Mouse (Mus musculus): ENCODE measurements around the gene Dnajb1. TPM values are rescaled to one million over a fixed set of nuclear protein-coding genes. Genes with fewer than 3 reads are reported as not detected.
"Not testable (repeated sequence)": the region's sequence is repeated elsewhere in the genome, so short reads cannot be mapped to it uniquely, and the experiment has no call there.

Dnajb1 gene
- 65.2 and 77.8 TPM in 2 replicates for polyA plus RNA-seq (2016; fragmentation: Nextera tagmentation; extraction: Ambion mirVana)

DNA sequence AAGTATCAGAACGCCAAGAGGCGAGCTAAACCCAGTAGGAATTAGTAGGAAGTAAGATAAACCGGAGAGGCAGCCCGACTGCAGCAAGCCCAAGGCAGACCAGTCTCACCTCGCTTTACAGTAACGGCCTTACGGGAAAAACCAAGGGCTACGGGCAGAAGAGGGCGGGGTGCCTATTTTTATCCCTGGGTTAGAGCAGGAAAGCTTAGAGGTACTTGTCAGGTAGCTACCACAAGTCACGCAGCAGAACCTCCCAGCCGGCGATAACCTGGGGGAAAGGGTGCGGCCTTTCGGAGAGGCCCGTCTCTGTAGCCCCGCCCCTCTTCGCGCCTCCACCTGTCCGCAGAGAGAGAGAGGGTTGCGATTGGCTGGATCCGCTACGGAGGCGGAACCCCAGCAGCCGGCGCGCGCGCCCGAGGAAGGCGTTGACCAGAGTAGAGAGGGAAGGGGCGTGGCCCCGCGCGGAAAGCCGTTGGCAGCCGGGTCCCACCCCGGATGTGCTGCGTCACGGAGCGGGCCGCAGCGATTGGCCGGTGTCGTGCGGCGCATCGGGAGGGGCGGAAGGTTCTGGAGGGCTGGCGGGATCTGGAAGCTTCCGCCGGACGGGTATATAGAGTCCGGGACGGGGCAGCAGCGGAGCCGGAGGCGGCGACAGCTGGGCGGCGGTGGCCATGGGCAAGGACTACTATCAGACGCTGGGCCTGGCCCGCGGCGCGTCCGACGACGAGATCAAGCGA lies at the start of gene Dnajb1, which contains the start of gene Tecr:
Dnajb1 (plus strand) TSS at position 533 of the 737 bp plus-strand sequence.
Tecr (minus strand) TSS at position 311 of the 737 bp plus-strand sequence.
- peak within 1 kb of the TSS; percentile 85 for H3K4me3 ChIP-seq
- no peaks in the 10 kb centered on the region for H3K27me3 ChIP-seq (ENCODE audit: poor library complexity, severe bottlenecking)
- DNase-seq (ENCODE audit: extremely low spot score, low spot score), result peak; percentile 99
- under 1% methylated on average over 69 of the region's 69 CpGs for WGBS
- H3K4me1 ChIP-seq, result peaks cover 26% of the 10 kb centered on the region
- peak within 1 kb of the TSS; percentile 97 for H3K27ac ChIP-seq
- H3K36me3 ChIP-seq (replicated peaks), result peaks cover 35% of the 10 kb centered on the region
- no peaks in the 10 kb centered on the region for H3K9me3 ChIP-seq

DNA sequence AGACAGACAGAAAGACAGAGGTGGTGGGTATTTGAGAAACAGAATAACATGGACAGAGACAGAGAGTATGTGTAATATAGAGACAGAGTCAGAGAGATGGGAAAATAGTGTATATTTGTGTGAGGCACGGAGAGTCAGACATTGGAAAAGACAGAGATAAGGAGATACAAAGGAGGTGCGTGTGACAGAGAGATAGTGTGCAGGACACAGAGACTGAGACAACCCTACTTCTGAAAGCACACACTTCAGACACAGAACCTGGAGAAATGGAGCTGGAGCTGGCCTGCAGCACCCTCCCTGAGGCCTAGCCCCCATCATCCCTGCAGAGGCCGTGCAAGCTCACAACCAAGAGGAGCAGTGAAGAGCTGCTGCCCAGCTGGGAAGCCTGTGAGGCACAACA lies 45.3 kb upstream of the Dnajb1 start:
- 78% methylated on average over 3 of the region's 3 CpGs for WGBS
- no peak for DNase-seq (ENCODE audit: extremely low spot score, low spot score)
- Histone ChIP-seq H3K27ac (no peak overlapping the region), H3K4me3 (no peak overlapping the region), H3K9me3 (no peaks in the 10 kb centered on the region), H3K4me1 (peaks cover 6% of the 10 kb centered on the region), H3K36me3 (replicated peaks) (no peaks in the 10 kb centered on the region), H3K27me3 (ENCODE audit: poor library complexity, severe bottlenecking) (no peaks in the 10 kb centered on the region)

DNA sequence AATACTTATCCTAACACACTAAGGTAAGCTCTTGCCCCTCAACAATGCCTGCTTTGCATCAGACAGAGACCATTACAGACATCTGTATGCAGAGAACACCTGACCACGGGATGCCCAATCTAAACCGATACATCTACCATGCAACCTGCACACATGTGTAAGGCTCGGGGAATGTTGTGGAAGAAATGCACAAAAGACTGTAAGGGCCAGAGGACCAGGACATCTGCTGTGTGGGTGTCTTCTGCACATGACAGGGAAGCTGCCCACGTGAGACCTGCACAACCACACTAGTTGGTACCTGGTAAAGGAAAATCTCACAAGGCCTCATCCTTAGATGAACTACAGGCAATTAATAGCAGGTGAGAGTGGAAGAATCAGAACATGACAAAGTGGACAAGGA lies 44.7 kb upstream of the Dnajb1 start:
- H3K27me3 ChIP-seq (ENCODE audit: poor library complexity, severe bottlenecking), result no peaks in the 10 kb centered on the region
- peaks cover 12% of the 10 kb centered on the region for H3K4me1 ChIP-seq
- H3K9me3 ChIP-seq, result no peaks in the 10 kb centered on the region
- H3K4me3 ChIP-seq, result no peak overlapping the region
- no peak for DNase-seq (ENCODE audit: extremely low spot score, low spot score)
- 77% methylated on average over 4 of the region's 4 CpGs for WGBS
- no peaks in the 10 kb centered on the region for H3K36me3 ChIP-seq (replicated peaks)
- no peak overlapping the region for H3K27ac ChIP-seq

DNA sequence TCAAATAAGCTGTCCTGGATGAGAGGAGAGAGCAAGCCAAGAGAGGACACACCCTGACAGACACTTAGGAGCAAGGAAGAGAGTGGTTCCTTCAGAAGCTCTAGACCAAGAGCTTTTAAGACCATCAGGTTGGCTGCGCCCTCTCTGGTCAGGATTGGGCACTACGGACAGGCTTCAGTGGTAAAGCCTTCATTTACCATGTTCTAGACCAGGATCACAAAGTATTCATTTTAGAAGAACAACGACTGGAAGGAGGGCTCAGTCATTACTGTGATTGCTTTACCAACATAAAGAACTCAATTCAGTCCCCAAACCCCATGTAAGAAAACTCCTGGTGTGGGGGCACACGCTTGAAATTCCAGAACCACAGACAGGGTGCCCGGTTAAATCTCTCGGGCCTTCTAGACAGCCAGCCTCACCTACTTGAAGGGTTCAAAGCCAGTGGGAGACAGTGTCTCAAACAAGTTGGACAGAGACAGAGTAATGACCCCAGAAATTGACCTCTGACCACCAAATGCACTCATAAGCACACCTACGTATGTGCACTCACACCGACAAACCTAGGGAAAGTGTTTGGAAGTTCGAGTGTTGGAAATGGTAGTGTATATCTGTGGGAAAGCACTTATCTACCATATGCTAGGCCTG lies 42.1 kb upstream of the Dnajb1 start:
- Histone ChIP-seq H3K4me3 (peak overlapping the region; percentile 62; the same call in 1 of the 2 replicates), H3K27ac (no peak overlapping the region), H3K9me3 (no peaks in the 10 kb centered on the region), H3K27me3 (ENCODE audit: poor library complexity, severe bottlenecking) (no peaks in the 10 kb centered on the region), H3K4me1 (peaks cover 18% of the 10 kb centered on the region), H3K36me3 (replicated peaks) (peaks cover 22% of the 10 kb centered on the region)
- no peak for DNase-seq (ENCODE audit: extremely low spot score, low spot score)
- WGBS, result 76% methylated on average over 9 of the region's 9 CpGs

DNA sequence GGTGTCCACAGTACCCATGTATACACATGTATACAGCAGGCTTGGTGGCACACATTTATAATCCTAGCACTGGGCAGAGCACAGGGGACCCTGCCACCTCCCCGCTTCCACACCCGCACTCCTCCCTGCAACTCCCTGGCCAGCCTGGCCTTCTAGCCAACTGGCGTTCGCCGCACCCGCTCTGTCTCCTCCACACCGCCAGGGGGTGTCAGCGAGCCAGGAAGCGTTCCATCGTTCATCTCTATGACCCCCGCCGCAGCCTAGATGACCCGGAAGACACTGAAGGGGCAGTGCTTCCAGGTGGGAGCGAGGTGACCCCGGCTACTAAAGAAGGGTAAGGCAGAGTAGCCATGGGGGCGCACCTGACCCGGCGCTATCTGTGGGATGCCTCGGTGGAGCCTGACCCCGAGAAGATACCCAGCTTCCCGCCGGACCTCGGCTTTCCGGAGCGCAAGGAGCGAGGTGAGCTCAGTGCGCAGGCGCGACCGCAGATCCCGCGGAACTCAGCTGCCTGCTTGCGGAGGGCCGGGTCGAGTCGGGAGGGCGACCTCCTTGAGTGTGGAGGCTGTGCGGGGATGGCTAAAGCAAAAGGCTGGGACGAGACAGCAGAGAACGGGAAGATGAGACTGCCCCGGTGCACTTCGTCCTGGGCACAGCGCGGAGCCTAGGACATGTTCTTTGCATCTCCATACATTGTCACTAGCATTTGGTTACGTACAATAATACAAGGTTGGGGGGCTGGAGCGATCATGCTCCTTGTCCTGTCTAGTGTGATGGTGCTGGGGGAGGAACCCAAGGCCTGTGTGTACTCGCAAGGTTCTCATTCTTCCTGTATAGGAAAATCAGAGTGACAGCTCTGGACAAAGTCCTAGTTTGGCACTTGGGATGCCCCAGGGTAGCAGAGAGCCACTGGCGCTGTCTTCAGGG lies 41.3 kb upstream of the Dnajb1 start, which contains the start of gene Ndufb7:
Ndufb7 (plus strand) TSS at position 203 of the 927 bp plus-strand sequence.
- DNase-seq (ENCODE audit: extremely low spot score, low spot score), result peak; percentile 96
- no peaks in the 10 kb centered on the region for H3K9me3 ChIP-seq
- under 1% methylated on average over 48 of the region's 48 CpGs for WGBS
- no peaks in the 10 kb centered on the region for H3K27me3 ChIP-seq (ENCODE audit: poor library complexity, severe bottlenecking)
- peak within 1 kb of the TSS; percentile 89 for H3K27ac ChIP-seq
- H3K4me3 ChIP-seq, result peak within 1 kb of the TSS; percentile 62
- H3K36me3 ChIP-seq (replicated peaks), result peaks cover 31% of the 10 kb centered on the region
- peaks cover 18% of the 10 kb centered on the region for H3K4me1 ChIP-seq

DNA sequence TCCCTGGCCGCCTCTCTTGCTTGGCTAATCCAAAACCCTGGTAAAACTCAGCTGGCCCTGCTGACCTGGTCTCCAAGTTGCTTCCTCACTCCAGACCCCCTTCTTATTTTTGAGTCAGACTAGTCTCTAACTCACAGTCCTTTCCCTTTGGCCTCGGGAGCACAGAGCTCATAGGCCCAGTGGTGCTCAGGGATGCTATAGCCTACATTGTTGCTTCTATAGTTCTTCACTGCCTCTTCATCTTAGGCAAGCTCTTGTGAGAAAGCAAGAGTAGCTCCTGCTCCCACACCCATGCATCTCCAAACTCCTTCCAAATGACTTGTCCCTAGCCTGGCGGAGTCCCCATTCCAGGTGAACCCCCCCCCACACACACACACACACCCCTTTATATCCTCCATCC lies 40.3 kb upstream of the Dnajb1 start:
- Histone ChIP-seq H3K27ac (0 out of 2 replicates have a peak overlapping the region, but pooled peaks have one; percentile 89), H3K4me3 (peak overlapping the region; percentile 62), H3K9me3 (no peaks in the 10 kb centered on the region), H3K27me3 (ENCODE audit: poor library complexity, severe bottlenecking) (no peaks in the 10 kb centered on the region), H3K36me3 (replicated peaks) (peaks cover 41% of the 10 kb centered on the region), H3K4me1 (peaks cover 18% of the 10 kb centered on the region)
- DNase-seq (ENCODE audit: extremely low spot score, low spot score), result no peak
- WGBS, result 57% methylated on average over 3 of the region's 3 CpGs

DNA sequence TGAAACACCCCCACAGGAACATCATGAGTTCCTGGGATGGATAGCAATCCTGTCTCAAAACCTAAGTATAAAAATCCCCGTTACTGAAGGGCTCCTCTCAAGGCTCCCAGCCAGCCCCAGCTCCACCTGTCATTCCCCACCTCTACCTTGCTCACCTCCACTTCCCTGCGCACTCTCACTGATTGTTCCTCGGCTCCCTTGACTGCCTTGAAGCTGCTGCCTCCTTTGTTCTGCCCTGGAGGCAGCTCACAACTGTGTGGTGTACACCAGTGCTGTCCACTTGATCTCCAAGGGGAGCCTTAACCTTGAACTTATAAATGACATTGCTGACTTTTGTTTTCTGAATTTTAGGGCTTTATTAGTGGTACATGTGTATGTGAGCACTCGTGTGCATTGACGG lies 39.9 kb upstream of the Dnajb1 start:
- Histone ChIP-seq H3K9me3 (no peaks in the 10 kb centered on the region), H3K27me3 (ENCODE audit: poor library complexity, severe bottlenecking) (no peaks in the 10 kb centered on the region), H3K4me3 (peak overlapping the region; percentile 62), H3K36me3 (replicated peaks) (peaks cover 45% of the 10 kb centered on the region), H3K27ac (no peak overlapping the region), H3K4me1 (peaks cover 18% of the 10 kb centered on the region)
- 75% methylated on average over 5 of the region's 5 CpGs for WGBS
- no peak for DNase-seq (ENCODE audit: extremely low spot score, low spot score)

DNA sequence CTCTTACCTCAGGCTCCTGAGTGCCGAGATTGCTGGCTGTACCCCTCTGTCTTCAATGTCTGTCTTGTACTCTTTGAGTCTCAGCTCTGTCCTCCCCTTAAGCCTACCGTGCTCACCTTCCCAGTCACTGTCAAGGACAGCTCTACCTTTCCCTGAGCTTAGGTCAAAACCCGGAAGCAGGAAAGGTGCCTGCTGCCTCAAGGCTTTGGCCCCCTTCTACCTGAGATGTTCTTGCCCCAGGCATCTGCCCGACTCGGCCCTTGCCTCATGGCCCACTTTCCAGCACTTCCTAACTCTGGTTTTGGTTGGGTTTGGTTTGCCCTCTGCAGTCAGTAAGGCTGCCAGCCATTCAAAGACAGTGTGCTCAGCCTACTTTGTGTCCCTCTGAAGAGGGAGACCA lies 39.2 kb upstream of the Dnajb1 start:
- H3K27ac ChIP-seq, result no peak overlapping the region
- no peaks in the 10 kb centered on the region for H3K27me3 ChIP-seq (ENCODE audit: poor library complexity, severe bottlenecking)
- peaks cover 51% of the 10 kb centered on the region for H3K36me3 ChIP-seq (replicated peaks)
- H3K9me3 ChIP-seq, result no peaks in the 10 kb centered on the region
- H3K4me3 ChIP-seq, result no peak overlapping the region
- no peak for DNase-seq (ENCODE audit: extremely low spot score, low spot score)
- WGBS, result 81% methylated on average over 5 of the region's 5 CpGs
- H3K4me1 ChIP-seq, result peaks cover 19% of the 10 kb centered on the region

DNA sequence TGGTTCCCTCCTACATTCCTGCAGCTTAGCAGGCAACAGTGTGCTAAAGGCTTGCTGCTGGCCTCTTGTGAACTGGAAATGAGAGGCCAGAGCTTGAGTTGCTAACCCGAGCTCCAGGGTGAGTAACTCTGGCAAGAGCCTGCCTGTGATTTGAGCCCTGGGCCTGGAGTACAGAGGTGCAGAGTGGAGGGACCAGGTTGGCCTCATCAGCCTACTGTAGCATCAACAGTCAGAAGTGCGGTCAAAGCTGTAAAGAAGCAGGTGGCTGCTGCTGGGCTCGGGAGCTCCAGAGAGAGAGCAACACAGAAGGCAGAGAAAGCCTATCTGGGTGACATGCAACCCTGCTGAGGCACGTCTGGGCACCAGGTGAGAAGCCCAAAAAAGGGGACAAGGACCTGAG lies 38.8 kb upstream of the Dnajb1 start:
- 82% methylated on average over 4 of the region's 4 CpGs for WGBS
- H3K27ac ChIP-seq, result no peak overlapping the region
- H3K36me3 ChIP-seq (replicated peaks), result peaks cover 56% of the 10 kb centered on the region
- DNase-seq (ENCODE audit: extremely low spot score, low spot score), result no peak
- H3K27me3 ChIP-seq (ENCODE audit: poor library complexity, severe bottlenecking), result no peaks in the 10 kb centered on the region
- H3K4me1 ChIP-seq, result peaks cover 22% of the 10 kb centered on the region
- no peaks in the 10 kb centered on the region for H3K9me3 ChIP-seq
- H3K4me3 ChIP-seq, result no peak overlapping the region

DNA sequence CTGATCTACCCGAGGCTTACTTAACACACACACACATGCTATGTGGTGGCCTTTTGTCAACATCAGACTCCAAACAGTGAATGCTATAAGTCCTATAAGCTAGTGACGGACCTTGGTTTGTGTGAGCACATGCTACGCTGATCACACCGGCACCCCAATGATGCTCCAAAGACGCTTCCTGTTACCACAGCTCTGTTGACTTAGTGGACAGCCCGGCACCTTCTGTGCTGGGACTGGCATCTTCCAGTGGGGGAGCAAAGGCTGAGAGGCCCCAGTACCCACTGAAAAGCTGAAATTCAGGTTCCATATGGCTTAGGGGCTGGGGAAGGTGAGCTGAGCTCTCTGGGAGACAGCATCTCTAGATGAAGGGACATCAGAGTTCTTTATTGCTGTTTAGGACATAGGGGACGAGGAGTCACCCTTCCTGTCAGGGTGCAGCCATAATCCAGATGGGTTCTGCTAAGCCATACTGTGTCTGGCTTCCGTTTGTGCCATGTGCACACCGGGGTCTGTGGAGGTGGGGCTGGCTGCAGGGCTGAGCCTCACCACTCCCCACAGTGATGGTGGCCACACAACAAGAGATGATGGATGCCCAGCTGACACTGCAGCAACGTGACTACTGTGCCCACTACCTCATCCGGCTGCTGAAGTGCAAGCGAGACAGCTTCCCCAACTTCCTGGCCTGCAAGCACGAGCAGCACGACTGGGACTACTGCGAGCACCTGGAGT lies 37.6 kb upstream of the Dnajb1 start:
- H3K4me3 ChIP-seq, result no peak overlapping the region
- DNase-seq (ENCODE audit: extremely low spot score, low spot score), result no peak

DNA sequence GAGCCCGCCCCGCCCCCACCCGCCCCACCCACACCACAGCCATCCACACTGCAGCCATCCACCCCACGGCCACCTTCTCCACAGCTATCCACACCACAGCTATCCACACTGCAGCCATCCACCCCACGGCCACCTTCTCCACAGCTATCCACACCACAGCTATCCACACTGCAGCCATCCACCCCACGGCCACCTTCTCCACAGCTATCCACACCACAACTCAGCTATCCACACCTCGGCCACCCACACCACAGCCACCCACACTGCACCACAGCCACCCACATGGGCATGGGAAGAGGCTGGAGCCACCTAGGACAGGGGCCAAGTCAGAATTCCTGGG lies 37.0 kb upstream of the Dnajb1 start:
- WGBS, result 98% methylated on average over 6 of the region's 7 CpGs
- H3K4me1 ChIP-seq, result peaks cover 38% of the 10 kb centered on the region
- not testable (repeated sequence) for H3K27me3 ChIP-seq (ENCODE audit: poor library complexity, severe bottlenecking)

More for the DNA sequence above, 37.6 kb upstream of the Dnajb1 start:
- Histone ChIP-seq H3K4me1 (peaks cover 33% of the 10 kb centered on the region), H3K36me3 (replicated peaks) (peaks cover 68% of the 10 kb centered on the region), H3K27me3 (ENCODE audit: poor library complexity, severe bottlenecking) (no peaks in the 10 kb centered on the region), H3K27ac (no peak overlapping the region), H3K9me3 (no peaks in the 10 kb centered on the region)
- 89% methylated on average over 15 of the region's 15 CpGs for WGBS

DNA sequence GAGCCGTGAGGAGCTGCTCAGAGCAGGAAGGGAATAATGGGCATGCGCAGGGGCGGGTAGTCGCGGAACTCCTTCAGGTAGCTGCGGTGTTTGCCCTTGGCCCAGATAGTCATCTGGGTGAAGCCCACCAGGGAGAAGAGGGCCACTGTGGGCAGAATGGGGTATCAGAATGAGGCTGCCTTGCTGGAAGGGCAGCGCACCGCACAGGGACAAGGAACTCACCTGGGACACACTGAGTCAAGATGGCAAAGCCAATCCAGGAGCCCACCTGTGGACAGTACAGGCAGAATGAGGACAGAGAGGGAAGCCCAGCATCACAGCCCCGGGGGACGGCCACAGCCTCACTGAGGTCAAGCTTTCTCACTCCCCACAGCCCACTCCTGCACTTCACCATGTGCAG lies 36.2 kb upstream of the Dnajb1 start:
- H3K27ac ChIP-seq, result no peak overlapping the region
- no peaks in the 10 kb centered on the region for H3K9me3 ChIP-seq
- H3K27me3 ChIP-seq (ENCODE audit: poor library complexity, severe bottlenecking), result no peaks in the 10 kb centered on the region
- H3K4me3 ChIP-seq, result no peak overlapping the region
- 96% methylated on average over 10 of the region's 10 CpGs for WGBS
- H3K36me3 ChIP-seq (replicated peaks), result peaks cover 76% of the 10 kb centered on the region
- H3K4me1 ChIP-seq, result peaks cover 46% of the 10 kb centered on the region
- no peak for DNase-seq (ENCODE audit: extremely low spot score, low spot score)

More for the DNA sequence above, 37.0 kb upstream of the Dnajb1 start:
- H3K27ac ChIP-seq; DNase-seq (ENCODE audit: extremely low spot score, low spot score); H3K9me3 ChIP-seq; H3K4me3 ChIP-seq: not testable (repeated sequence)
- peaks cover 74% of the 10 kb centered on the region for H3K36me3 ChIP-seq (replicated peaks)

All from forebrain, embryonic 10.5 days (tissue).